Mouse (Mus musculus): ENCODE results near the gene Lgals1. TPM values are rescaled to one million over a fixed set of nuclear protein-coding genes. Genes with fewer than 3 reads are reported as not detected.

Lgals1 gene
- polyA plus RNA-seq, 2 experiments: 447 to 675 TPM

GRCm38 (mm10) chr15:78955663-78956062, 29.1 kb downstream of the Lgals1 start:
- ATAC-seq (ENCODE audit: insufficient read depth) (no peak), DNase-seq (ENCODE audit: low read depth in 3 of 3, low spot score in 3 of 3) (no peak)
- Histone ChIP-seq H3K27me3 (ENCODE audit: control insufficient read depth, insufficient read depth, low read length) (no peaks in the 10 kb centered on the region), H3K4me2 (ENCODE audit: low read depth) (no peak overlapping the region), H3K9me3 (ENCODE audit: control insufficient read depth, low read length) (no peaks in the 10 kb centered on the region), H3K36me3 (replicated peaks; ENCODE audit: control insufficient read depth, insufficient read depth, low read depth) (no peaks in the 10 kb centered on the region), H3K4me3 (ENCODE audit: insufficient read depth in 1 of 2, low read depth in 2 of 2, low read length in 2 of 2) (no peak overlapping the region), H3K4me1 (replicated peaks; ENCODE audit: control insufficient read depth in 2 of 2, insufficient read depth in 2 of 2, low read length in 1 of 2) (no peaks in the 10 kb centered on the region), H3K9ac (replicated peaks) (no peak overlapping the region), H3K27ac (no peak overlapping the region)
- WGBS (ENCODE audit: insufficient replicate concordance): 46% methylated on average over 3 of the region's 3 CpGs
- TF ChIP-seq CTCF (IDR thresholded peaks at IDR 0.05; ENCODE audit: low read depth): no peak; the same call in 1 of the 2 replicates
- no peak for TF ChIP-seq EP300 (IDR thresholded peaks at IDR 0.05; ENCODE audit: low read depth)

- no peaks in the 10 kb centered on the region for H3K36me3 ChIP-seq (replicated peaks; ENCODE audit: control insufficient read depth, insufficient read depth, low read depth)
- ATAC-seq (ENCODE audit: insufficient read depth) (no peak), DNase-seq (ENCODE audit: low read depth in 3 of 3, low spot score in 3 of 3) (no peak)
- H3K4me2 ChIP-seq (ENCODE audit: low read depth): no peak overlapping the region
- H3K9ac ChIP-seq (replicated peaks): no peak overlapping the region
- 58% methylated on average over 4 of the region's 4 CpGs for WGBS (ENCODE audit: insufficient replicate concordance)
- H3K4me1 ChIP-seq (replicated peaks; ENCODE audit: control insufficient read depth in 2 of 2, insufficient read depth in 2 of 2, low read length in 1 of 2): no peaks in the 10 kb centered on the region
- H3K27me3 ChIP-seq (ENCODE audit: control insufficient read depth, insufficient read depth, low read length): no peaks in the 10 kb centered on the region
- TF ChIP-seq EP300 (IDR thresholded peaks at IDR 0.05; ENCODE audit: low read depth) (no peak), CTCF (IDR thresholded peaks at IDR 0.05; ENCODE audit: low read depth) (peak; percentile 62)
- no peak overlapping the region for H3K27ac ChIP-seq
- H3K4me3 ChIP-seq (ENCODE audit: insufficient read depth in 1 of 2, low read depth in 2 of 2, low read length in 2 of 2): no peak overlapping the region
- H3K9me3 ChIP-seq (ENCODE audit: control insufficient read depth, low read length): no peaks in the 10 kb centered on the region
These were observed 29.8 kb downstream of the Lgals1 start for GRCm38 (mm10) chr15:78956351-78956750.

DNA sequence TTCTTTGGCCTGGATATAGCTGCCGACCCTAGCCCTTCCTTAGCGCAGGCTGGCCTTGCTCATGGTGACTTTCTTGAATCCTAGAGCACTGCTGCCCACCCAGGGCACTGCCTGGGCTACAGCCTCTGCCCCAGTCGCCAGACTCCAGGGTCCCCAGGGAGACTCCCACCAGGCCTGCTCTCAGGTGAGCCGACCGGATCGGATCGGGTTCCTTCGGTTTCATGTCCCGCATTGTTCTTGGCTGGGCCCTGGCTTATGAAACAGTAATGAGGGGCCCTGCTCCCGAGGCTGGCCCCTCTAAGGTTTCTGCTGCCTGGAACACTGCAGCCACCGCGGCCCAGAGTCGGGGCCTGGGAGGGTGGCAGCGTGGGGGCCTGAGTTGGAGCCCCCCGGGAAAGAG, 30.5 kb downstream of the Lgals1 start:
- Histone ChIP-seq H3K4me3 (ENCODE audit: insufficient read depth in 1 of 2, low read depth in 2 of 2, low read length in 2 of 2) (no peak overlapping the region), H3K36me3 (replicated peaks; ENCODE audit: control insufficient read depth, insufficient read depth, low read depth) (no peaks in the 10 kb centered on the region), H3K9me3 (ENCODE audit: control insufficient read depth, low read length) (no peaks in the 10 kb centered on the region), H3K4me1 (replicated peaks; ENCODE audit: control insufficient read depth in 2 of 2, insufficient read depth in 2 of 2, low read length in 1 of 2) (no peaks in the 10 kb centered on the region), H3K27ac (no peak overlapping the region), H3K4me2 (ENCODE audit: low read depth) (no peak overlapping the region), H3K27me3 (ENCODE audit: control insufficient read depth, insufficient read depth, low read length) (no peaks in the 10 kb centered on the region), H3K9ac (replicated peaks) (no peak overlapping the region)
- ATAC-seq (ENCODE audit: insufficient read depth): no peak
- DNase-seq (ENCODE audit: low read depth in 3 of 3, low spot score in 3 of 3): no peak
- TF ChIP-seq CTCF (IDR thresholded peaks at IDR 0.05; ENCODE audit: low read depth) (no peak), EP300 (IDR thresholded peaks at IDR 0.05; ENCODE audit: low read depth) (no peak)
- WGBS (ENCODE audit: insufficient replicate concordance): 58% methylated on average over 15 of the region's 15 CpGs

GRCm38 (mm10) chr15:78959537-78959936, 33.0 kb downstream of the Lgals1 start:
- whole genome bisulfite sequencing (ENCODE audit: insufficient replicate concordance): 71% methylated on average over 11 of the region's 11 CpGs
- ATAC-seq (ENCODE audit: insufficient read depth): no peak
- no peaks in the 10 kb centered on the region for H3K4me1 ChIP-seq (replicated peaks; ENCODE audit: control insufficient read depth in 2 of 2, insufficient read depth in 2 of 2, low read length in 1 of 2)
- no peak for DNase-seq (ENCODE audit: low read depth in 3 of 3, low spot score in 3 of 3)
- no peaks in the 10 kb centered on the region for H3K9me3 ChIP-seq (ENCODE audit: control insufficient read depth, low read length)
- no peaks in the 10 kb centered on the region for H3K27me3 ChIP-seq (ENCODE audit: control insufficient read depth, insufficient read depth, low read length)
- no peak for TF ChIP-seq EP300 (IDR thresholded peaks at IDR 0.05; ENCODE audit: low read depth)
- no peak for TF ChIP-seq CTCF (IDR thresholded peaks at IDR 0.05; ENCODE audit: low read depth)
- no peaks in the 10 kb centered on the region for H3K36me3 ChIP-seq (replicated peaks; ENCODE audit: control insufficient read depth, insufficient read depth, low read depth)
- no peak overlapping the region for H3K4me2 ChIP-seq (ENCODE audit: low read depth)
- H3K27ac ChIP-seq: no peak overlapping the region
- no peak overlapping the region for H3K9ac ChIP-seq (replicated peaks)
- no peak overlapping the region for H3K4me3 ChIP-seq (ENCODE audit: insufficient read depth in 1 of 2, low read depth in 2 of 2, low read length in 2 of 2)

DNA sequence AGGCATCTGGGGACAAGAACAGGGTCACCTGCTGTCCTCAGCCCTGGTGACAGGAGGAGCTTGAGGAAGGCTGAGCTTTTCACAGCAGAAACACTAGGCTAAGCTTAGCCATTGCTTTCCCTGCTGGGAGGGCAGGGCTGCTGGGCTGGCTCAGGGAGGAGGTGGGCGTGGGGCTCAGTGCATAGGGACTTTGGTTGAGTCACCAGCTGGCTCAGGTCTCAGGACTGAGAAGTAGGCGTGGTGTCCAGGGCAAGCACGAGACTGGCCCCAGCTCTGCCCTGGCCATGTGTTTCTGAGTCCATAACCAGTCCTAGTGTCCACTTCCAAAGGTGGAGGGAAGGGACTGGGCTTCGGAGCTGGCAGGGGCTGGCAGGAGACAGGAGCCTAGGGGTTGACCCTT, 33.6 kb downstream of the Lgals1 start:
- WGBS (ENCODE audit: insufficient replicate concordance): 40% methylated on average over 4 of the region's 4 CpGs

More for the DNA sequence above, 33.6 kb downstream of the Lgals1 start:
- TF ChIP-seq CTCF (IDR thresholded peaks at IDR 0.05; ENCODE audit: low read depth) (no peak), EP300 (IDR thresholded peaks at IDR 0.05; ENCODE audit: low read depth) (no peak)
- no peak for DNase-seq (ENCODE audit: low read depth in 3 of 3, low spot score in 3 of 3)
- no peak for ATAC-seq (ENCODE audit: insufficient read depth)
- no peaks in the 10 kb centered on the region for H3K27me3 ChIP-seq (ENCODE audit: control insufficient read depth, insufficient read depth, low read length)
- no peak overlapping the region for H3K4me2 ChIP-seq (ENCODE audit: low read depth)
- H3K36me3 ChIP-seq (replicated peaks; ENCODE audit: control insufficient read depth, insufficient read depth, low read depth): no peaks in the 10 kb centered on the region
- no peaks in the 10 kb centered on the region for H3K9me3 ChIP-seq (ENCODE audit: control insufficient read depth, low read length)
- H3K27ac ChIP-seq: no peak overlapping the region
- no peak overlapping the region for H3K9ac ChIP-seq (replicated peaks)
- H3K4me3 ChIP-seq (ENCODE audit: insufficient read depth in 1 of 2, low read depth in 2 of 2, low read length in 2 of 2): no peak overlapping the region
- no peaks in the 10 kb centered on the region for H3K4me1 ChIP-seq (replicated peaks; ENCODE audit: control insufficient read depth in 2 of 2, insufficient read depth in 2 of 2, low read length in 1 of 2)
